Mouse (Mus musculus) kidney, adult 2 months (tissue): ENCODE measurements at regions not wholly inside any gene's neighbourhood (a gene's known extent, or its start where the extent isn't known, plus 50 kb on each side); places are given as distances from the start of the nearest gene placed in this dataset.

Source experiments
- DNase-seq: peaks from one replicate; pipeline ENCODE4 v3.0.0; 2021
- H3K27ac ChIP-seq: fragments of 200-500 bp; 2 replicates; pipeline ENCODE4 v1.5.1; 2012; ENCODE audit warnings: low read depth, low read length, control low read depth, inconsistent platforms; ENCODE audit not compliant: insufficient read depth
- H3K27me3 ChIP-seq: fragments of 200-500 bp; replicated peaks from 2 replicates; pipeline ENCODE4 v1.6.1; 2012; ENCODE audit warnings: mild to moderate bottlenecking, moderate library complexity, low read length, inconsistent platforms; ENCODE audit not compliant: control insufficient read depth, insufficient read depth
- H3K36me3 ChIP-seq: fragments of 200-500 bp; 2 replicates; pipeline ENCODE4 v1.6.1; 2012; ENCODE audit warnings: mild to moderate bottlenecking, moderate library complexity, low read length, inconsistent platforms; ENCODE audit not compliant: control insufficient read depth, insufficient read depth
- H3K4me1 ChIP-seq: fragments of 200-500 bp; 2 replicates; pipeline ENCODE4 v1.6.1; 2011; ENCODE audit warnings: low read length; ENCODE audit not compliant: control insufficient read depth, insufficient read depth
- H3K4me3 ChIP-seq: fragments of 200-500 bp; 2 replicates; pipeline ENCODE4 v1.5.1; 2011; ENCODE audit warnings: mild to moderate bottlenecking, low read depth, low read length, control low read depth; ENCODE audit not compliant: insufficient read depth
- CTCF ChIP-seq: fragments of 200-500 bp; conservative IDR thresholded peaks from 2 replicates; pipeline ENCODE4 v1.5.1; 2011; ENCODE audit warnings: low read depth, mild to moderate bottlenecking, control low read depth, low read length, moderate library complexity, mixed read lengths; ENCODE audit not compliant: insufficient read depth, insufficient read length
- POLR2A ChIP-seq: fragments of 200-500 bp; IDR thresholded peaks from one replicate; pipeline ENCODE4 v1.6.1; 2011; ENCODE audit warnings: low read depth, low read length, control low read depth
- WGBS: fragments of 180-500 bp; shearing (Covaris S2); methylation state at CpG from one replicate; pipeline ENCODE4 v1.1.7; 2018; 5-methylcytosine and 5-hydroxymethylcytosine counted together

DNA sequence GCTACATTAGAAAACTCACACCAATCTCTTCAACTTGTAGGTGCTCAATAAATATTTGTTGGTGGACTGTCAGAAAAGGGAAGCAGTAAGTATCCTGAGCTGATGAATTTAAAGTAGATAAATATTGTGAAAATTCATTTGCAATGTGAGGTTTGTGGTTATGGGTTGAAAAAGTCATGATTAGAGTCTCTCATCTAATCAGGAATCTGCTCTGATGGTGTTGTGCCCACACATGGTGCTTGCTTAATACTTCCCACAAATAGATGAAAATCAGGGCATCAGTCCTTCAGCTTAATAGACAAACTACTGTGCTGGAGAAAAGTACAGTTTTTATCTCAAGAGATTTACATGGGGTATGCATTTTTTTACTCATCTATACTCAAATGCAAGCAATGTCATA is 59.9 kb downstream of the S1pr1 start:
- TF ChIP-seq CTCF (no peak), POLR2A (no peak)

DNA sequence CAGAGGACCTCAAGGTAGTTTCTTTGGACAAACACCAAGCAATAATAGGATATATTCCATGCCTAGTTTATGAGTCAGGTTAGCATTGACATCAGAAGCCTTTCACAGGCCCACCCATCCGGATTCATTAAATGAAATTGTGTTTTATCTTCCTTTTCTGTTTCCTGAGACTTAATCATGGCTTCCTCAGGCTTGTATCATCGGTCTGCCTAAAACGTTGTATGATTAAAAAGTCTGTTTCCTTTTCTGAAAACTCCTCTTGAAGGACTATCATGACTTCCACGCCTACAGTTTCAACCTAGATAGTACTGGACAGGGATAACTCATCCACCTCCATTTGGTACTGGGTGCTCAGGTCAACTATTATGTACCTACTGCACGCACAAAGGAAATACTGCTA is 62.6 kb downstream of the S1pr1 start:
- no peak overlapping the region for H3K27ac ChIP-seq
- no peaks in the 10 kb centered on the region for H3K4me1 ChIP-seq
- no peak overlapping the region for H3K4me3 ChIP-seq
- no peaks in the 10 kb centered on the region for H3K36me3 ChIP-seq
- H3K27me3 ChIP-seq, result no peaks in the 10 kb centered on the region; the same call in 1 of the 2 replicates
- no peak for TF ChIP-seq POLR2A
- WGBS, result 73% methylated on average over 5 of the region's 5 CpGs
- DNase-seq, result peak; percentile 10

More for the DNA sequence above, 59.9 kb downstream of the S1pr1 start:
- no peak for DNase-seq
- H3K4me3 ChIP-seq, result no peak overlapping the region
- H3K4me1 ChIP-seq, result no peaks in the 10 kb centered on the region
- H3K36me3 ChIP-seq, result no peaks in the 10 kb centered on the region
- H3K27ac ChIP-seq, result no peak overlapping the region
- H3K27me3 ChIP-seq, result no peaks in the 10 kb centered on the region; the same call in 1 of the 2 replicates

DNA sequence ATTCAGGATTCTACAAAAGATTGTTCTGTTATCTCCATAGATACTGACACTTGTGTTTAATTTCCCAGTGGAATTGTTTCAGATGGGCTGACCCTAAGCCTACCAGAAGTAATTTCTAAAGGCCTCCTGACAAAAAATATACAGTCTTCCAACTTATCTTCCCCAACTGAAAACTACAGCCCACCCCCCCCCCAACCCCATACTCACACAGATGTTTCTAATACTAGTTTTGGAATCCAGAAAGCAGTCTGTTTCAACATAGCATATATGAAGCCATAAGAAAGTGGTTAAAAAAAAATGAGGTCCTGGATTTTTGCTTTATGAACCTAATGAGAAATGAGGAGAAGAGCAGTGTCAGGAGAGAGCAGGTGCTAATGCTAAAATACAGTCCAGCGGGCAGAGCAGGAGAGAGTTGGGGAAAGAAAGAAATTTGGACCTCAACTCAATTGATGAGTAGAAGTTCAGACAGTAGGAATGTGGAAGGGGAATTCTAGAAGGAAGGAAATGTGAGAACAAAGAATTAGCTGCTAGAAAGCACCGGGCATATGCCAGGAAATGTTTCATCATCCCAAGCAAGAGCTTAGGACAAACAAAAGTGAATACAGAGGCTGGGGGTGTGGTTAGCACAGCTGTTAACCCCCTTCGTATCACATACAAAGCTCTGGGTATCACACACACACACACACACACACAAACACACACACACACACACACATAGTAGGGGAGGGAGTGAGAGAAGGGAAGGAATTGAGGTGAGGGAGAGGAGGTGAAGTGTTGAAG is 65.3 kb downstream of the S1pr1 start:
- Histone ChIP-seq H3K4me3 (no peak overlapping the region), H3K27ac (no peak overlapping the region), H3K36me3 (no peaks in the 10 kb centered on the region), H3K27me3 (no peaks in the 10 kb centered on the region), H3K4me1 (no peaks in the 10 kb centered on the region)
- TF ChIP-seq CTCF (no peak), POLR2A (no peak)
- 41% methylated on average over 3 of the region's 3 CpGs for WGBS
- no peak for DNase-seq

DNA sequence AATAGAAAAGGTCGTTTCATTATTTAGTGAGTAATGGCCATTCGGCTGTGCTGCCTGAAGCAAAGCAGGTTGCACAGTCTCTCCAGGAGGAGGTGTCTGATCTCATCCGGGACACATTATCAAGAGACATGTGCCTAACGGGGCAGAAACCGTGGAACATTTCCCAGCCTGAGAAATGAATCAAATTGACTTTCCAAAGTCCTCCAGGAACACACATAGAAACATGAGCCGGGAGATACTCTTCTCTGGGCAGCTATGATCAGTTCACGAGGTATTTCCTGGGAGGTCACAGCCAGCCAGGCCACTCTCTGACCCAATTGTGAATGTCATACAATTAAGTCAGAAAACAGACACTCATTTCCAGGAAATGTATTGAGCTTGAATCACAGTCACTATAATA is 67.9 kb downstream of the S1pr1 start:
- Histone ChIP-seq H3K36me3 (no peaks in the 10 kb centered on the region), H3K4me1 (peaks cover 3% of the 10 kb centered on the region; the same call in 1 of the 2 replicates), H3K4me3 (no peak overlapping the region), H3K27me3 (no peaks in the 10 kb centered on the region), H3K27ac (0 out of 2 replicates have a peak overlapping the region, but pooled peaks have one; percentile 20)
- WGBS, result 22% methylated on average over 7 of the region's 7 CpGs
- DNase-seq, result peak; percentile 40
- TF ChIP-seq CTCF (no peak), POLR2A (no peak)

DNA sequence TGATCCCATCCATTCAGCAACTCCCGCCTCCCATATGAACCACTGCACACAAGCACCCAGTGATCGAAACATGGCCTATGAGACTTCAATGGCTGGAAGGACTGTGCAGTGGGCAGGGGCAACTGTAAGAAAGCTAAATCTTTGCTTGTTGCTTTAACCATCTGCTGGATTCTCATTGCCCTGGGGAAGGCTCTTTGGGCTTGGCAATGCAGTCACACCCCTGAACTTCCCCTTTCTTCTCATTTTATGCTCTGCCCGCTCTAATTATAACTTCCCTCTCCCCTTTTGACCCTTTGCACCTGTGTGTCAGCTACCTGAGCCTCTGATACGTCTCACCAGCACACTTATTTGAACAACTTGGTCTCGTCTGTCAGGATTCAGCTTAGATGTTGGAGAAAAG is 70.6 kb downstream of the S1pr1 start:
- Histone ChIP-seq H3K36me3 (no peaks in the 10 kb centered on the region), H3K27me3 (no peaks in the 10 kb centered on the region), H3K27ac (no peak overlapping the region), H3K4me1 (peaks cover 3% of the 10 kb centered on the region; the same call in 1 of the 2 replicates), H3K4me3 (no peak overlapping the region)
- no peak for DNase-seq
- 72% methylated on average over 5 of the region's 5 CpGs for WGBS
- no peak for TF ChIP-seq CTCF
- no peak for TF ChIP-seq POLR2A

DNA sequence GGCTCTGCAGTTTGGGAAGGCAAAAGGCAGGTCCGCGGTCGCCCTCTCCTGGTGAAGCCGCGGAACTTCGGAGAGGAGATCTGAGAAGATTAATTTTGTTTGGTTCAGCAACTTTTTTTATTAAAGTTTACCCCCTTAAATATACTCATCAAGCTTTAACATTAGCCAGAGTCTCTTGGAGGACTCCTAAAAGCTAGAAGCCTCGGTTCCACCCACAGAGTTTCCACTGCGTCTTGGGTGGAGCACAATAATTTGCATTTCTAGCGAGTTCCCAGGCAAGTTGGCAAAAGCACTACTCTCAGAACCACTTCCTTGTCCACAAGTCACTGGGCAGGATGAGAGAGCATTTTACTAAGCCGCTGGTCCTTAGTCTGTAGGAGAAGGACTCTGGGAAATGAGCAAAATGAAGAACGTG is 72.0 kb downstream of the S1pr1 start:
- Histone ChIP-seq H3K4me3 (no peak overlapping the region), H3K27ac (no peak overlapping the region), H3K27me3 (no peaks in the 10 kb centered on the region), H3K36me3 (no peaks in the 10 kb centered on the region), H3K4me1 (peaks cover 3% of the 10 kb centered on the region; the same call in 1 of the 2 replicates)
- peak; percentile 82 for DNase-seq
- TF ChIP-seq POLR2A (no peak), CTCF (peak; percentile 87)
- WGBS, result 1% methylated on average over 11 of the region's 11 CpGs

DNA sequence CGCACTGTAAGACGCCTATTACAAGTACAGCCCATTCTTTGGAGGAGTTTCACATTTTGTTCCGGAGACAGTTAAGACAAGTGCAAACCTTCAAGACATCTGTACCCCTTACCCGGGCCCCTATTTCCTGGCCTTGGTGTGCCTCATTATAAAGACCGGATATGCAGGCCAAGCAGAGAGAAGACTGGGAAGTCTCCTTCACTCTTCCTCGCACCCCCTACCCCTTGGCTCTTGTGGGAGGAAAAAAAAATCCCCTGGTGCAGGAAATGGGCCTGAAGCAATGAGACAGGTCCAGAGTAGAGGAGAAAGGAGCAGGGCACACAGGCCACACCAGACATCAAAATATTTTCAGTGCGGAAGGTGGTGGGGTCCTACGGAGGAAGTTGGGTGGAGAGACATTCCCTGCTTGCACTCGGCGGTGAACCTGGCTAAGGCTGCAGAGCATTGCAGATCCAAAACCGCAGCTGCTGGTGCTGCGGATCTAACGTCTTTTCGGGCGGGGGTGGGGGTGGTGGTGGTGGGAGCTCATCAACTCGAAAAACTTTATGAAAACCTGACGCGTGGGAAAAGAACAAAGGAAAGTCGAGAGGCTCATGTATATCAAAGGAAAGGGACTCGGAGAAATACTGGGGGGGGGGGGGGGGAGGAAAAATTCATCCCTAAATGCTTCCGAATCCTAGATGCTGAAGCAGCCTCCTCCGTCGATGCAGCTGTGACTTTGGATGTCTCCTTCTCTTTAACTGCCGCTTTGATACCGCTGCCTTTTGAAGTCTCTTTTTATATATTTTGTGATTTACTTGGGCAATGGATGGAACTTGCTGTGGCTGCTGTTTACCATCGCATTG is 72.6 kb downstream of the S1pr1 start:
- peak; percentile 29 for DNase-seq
- peaks cover 3% of the 10 kb centered on the region; the same call in 1 of the 2 replicates for H3K4me1 ChIP-seq
- 11% methylated on average over 26 of the region's 26 CpGs for WGBS
- no peaks in the 10 kb centered on the region for H3K36me3 ChIP-seq
- H3K4me3 ChIP-seq, result peak overlapping the region; percentile 21; the same call in 1 of the 2 replicates
- H3K27me3 ChIP-seq, result no peaks in the 10 kb centered on the region
- TF ChIP-seq POLR2A (no peak), CTCF (no peak)
- peak overlapping the region; percentile 8; the same call in 1 of the 2 replicates for H3K27ac ChIP-seq
